ENCODE assay signal across 8 mouse cellular contexts in the genomic region with DNA sequence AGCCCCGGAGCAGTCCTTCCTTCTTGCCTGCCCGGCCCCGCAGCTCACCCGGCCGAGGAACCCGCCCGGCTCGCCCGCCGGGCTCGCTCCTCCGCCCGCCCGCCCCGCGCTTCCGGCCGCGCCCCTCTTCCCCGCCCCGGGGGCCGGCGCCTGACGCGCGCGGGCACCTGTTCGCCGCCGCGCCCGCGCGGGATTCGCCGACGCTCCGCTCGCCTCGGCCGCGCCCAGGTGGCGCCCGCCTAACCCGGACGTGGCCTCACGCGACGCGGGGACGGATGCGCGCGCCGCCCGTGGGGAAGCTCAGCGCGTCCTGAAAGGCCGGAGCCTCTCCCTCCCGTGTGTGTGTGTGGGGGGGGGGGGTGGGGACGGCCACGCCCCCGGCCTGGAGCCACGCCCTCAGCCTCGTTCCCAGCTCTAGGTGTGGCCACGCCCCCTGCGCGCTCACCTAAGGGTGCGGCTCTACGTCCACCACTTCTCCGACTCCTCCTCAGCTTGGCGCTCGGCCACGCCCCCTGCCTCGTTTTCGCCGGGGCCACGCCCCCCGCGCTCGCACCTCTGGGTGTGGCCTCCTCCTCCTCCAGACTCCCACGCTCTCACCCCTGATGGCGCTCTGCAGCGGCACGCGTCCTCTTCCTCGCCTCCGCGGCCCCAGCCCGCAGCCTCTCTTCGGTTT. TPM values are rescaled to one million over a fixed set of nuclear protein-coding genes. Genes with fewer than 3 reads are reported as not detected.
DNase-seq lines count a peak whose midpoint lies in the region; ATAC-seq and TF ChIP-seq lines count a peak whose summit lies in the region.

No protein-coding gene starts in this region.

- H3K27ac ChIP-seq in hindbrain, embryonic 15.5 days (replicated peaks): peak overlapping the region; percentile 99

- peaks cover 34% of the 10 kb centered on the region for H3K4me1 ChIP-seq in hindbrain, embryonic 15.5 days (replicated peaks)

- CTCF ChIA-PET in Patski (lab: Charles Lee): interaction anchor here (0.8 to 2.1 kb wide), 4 partner anchors 11 to 79 kb away, joined by 3 to 15 read pairs (median 4); no protein-coding TSS in a partner anchor

- TF ChIP-seq CTCF in Patski (IDR thresholded peaks at IDR 0.05): no peak

- no peaks in the 10 kb centered on the region for H3K9me3 ChIP-seq in hindbrain, embryonic 15.5 days

- under 1% methylated on average over 49 of the region's 91 CpGs for WGBS in hindbrain, embryonic 15.5 days

- peak overlapping the region; percentile 80 for H3K4me2 ChIP-seq in hindbrain, embryonic 15.5 days

- ATAC-seq in Patski: peak; percentile 89
- ATAC-seq in hindbrain, embryonic 15.5 days (ENCODE audit: low FRiP score, low read depth): peak; percentile 92

- H3K27me3 ChIP-seq in Patski: peaks cover 14% of the 10 kb centered on the region
- H3K27me3 ChIP-seq in hindbrain, embryonic 15.5 days: no peaks in the 10 kb centered on the region

- H3K9ac ChIP-seq in hindbrain, embryonic 15.5 days: peak overlapping the region; percentile 89

- H3K4me3 ChIP-seq in hindbrain, embryonic 15.5 days: peak overlapping the region; percentile 94

- peak; percentile 79 for DNase-seq in Patski (ENCODE audit: low read depth, low spot score)
- DNase-seq in cerebellum, postnatal 10 days: peak; percentile 99
- DNase-seq in frontal cortex, postnatal 10 days (ENCODE audit: low spot score in 2 of 2): peak; percentile 94
- peak; percentile 94 for DNase-seq in left cerebral cortex, adult 11 months (ENCODE audit: low spot score)
- DNase-seq in lung, postnatal 36 days: peak; percentile 92
- peak; percentile 90 for DNase-seq in retina, postnatal 7 days (ENCODE audit: low read depth, low spot score)
- DNase-seq in urinary bladder, adult 18-20 months (ENCODE audit: low spot score in 2 of 2): peak; percentile 88 to 94

- POLR2A ChIA-PET in Patski (lab: Charles Lee): interaction anchor here (0.8 to 1.0 kb wide), 4 partner anchors 48 to 376 kb away, joined by 3 to 4 read pairs (median 4); partner anchors contain the start of gene Rab35

- in situ Hi-C loops in Patski (cut with MboI; ENCODE audit: low pct_unique_long_range_greater_than_20kb): no loop called here

- no peaks in the 10 kb centered on the region for H3K36me3 ChIP-seq in hindbrain, embryonic 15.5 days

RNA-seq across cellular contexts. Expression of gene Bicdl1, which starts 0.9 kb away (rescaled TPM):
- polyA plus RNA-seq in Patski (2021): 30.8 TPM
- polyA plus RNA-seq in hindbrain, embryonic 15.5 days (2015; fragmentation: Nextera tagmentation; extraction: Ambion mirVana): 39.9 and 45.8 TPM in 2 replicates

Comparison
In these comparisons a context has a peak if more than half of its experiments do, and no peak if none do; other contexts are left out.
1. Peak in every context shown above with its lines: DNase-seq, ATAC-seq, H3K4me3 ChIP-seq and H3K27ac ChIP-seq.